In genomic region chr1:59361966-59362365, GRCm38 (mm10) we compare ENCODE assay signal across 16 mouse cellular contexts.
"Had no signal": no experiment of that assay in that cellular context is flagged by ENCODE, and none has a peak within 500 bp of the region (broad histone marks: within the 10 kb centered on the region; RNA-seq: fewer than 3 reads in every experiment).

No protein-coding gene starts in this region.

- H3K9ac ChIP-seq: neural tube, embryonic 13.5 days; neural tube, embryonic 15.5 days; stomach, embryonic 15.5 days had no signal

- H3K27me3 ChIP-seq: neural tube, embryonic 15.5 days; stomach, embryonic 15.5 days had no signal

- H3K27ac ChIP-seq: neural tube, embryonic 13.5 days; neural tube, embryonic 15.5 days; stomach, embryonic 15.5 days; stomach, postnatal 0 days had no signal

- H3K9me3 ChIP-seq: neural tube, embryonic 13.5 days; neural tube, embryonic 15.5 days; stomach, embryonic 15.5 days had no signal

- H3K4me1 ChIP-seq: neural tube, embryonic 13.5 days; neural tube, embryonic 15.5 days; stomach, embryonic 15.5 days had no signal

- H3K4me3 ChIP-seq: neural tube, embryonic 13.5 days; neural tube, embryonic 15.5 days; stomach, embryonic 15.5 days had no signal

- H3K4me2 ChIP-seq: neural tube, embryonic 13.5 days; neural tube, embryonic 15.5 days; stomach, embryonic 15.5 days had no signal

- DNase-seq: retina, postnatal 1 day; right cerebral cortex, adult 18-20 months; right cerebral cortex, postnatal 14 days; right cerebral cortex, postnatal 25 days; right cerebral cortex, postnatal 4 days; spleen, adult 18-20 months; thymus, adult 18-20 months; thymus, adult 2 months; thymus, postnatal 14 days; thymus, postnatal 25 days; thymus, postnatal 36 days; thymus, postnatal 4 days had no signal

- H3K36me3 ChIP-seq: neural tube, embryonic 13.5 days; neural tube, embryonic 15.5 days; stomach, embryonic 15.5 days had no signal
